Mouse (Mus musculus) kidney, embryonic 16.5 days (tissue): ENCODE results near the gene Pten. TPM values are rescaled to one million over a fixed set of nuclear protein-coding genes. Genes with fewer than 3 reads are reported as not detected.

Experiments used
- ATAC-seq: fragments of 200-750 bp; cut with Nextera tagmentation; 2 replicates; pipeline ENCODE4 v1.8.0; 2017; ENCODE audit warnings: moderate TSS enrichment; ENCODE audit not compliant: low FRiP score, low TSS enrichment
- H3K27ac ChIP-seq: fragments of 300-500 bp; sonication (generic); 2 replicates; pipeline ENCODE4 v1.5.1; 2014; ENCODE audit warnings: low read length
- H3K27me3 ChIP-seq: fragments of 300-500 bp; sonication (generic); 2 replicates; pipeline ENCODE4 v1.6.1; 2014; ENCODE audit warnings: low read length, control low read depth, mixed read lengths; ENCODE audit not compliant: insufficient read depth
- H3K36me3 ChIP-seq: fragments of 300-500 bp; sonication (generic); 2 replicates; pipeline ENCODE4 v1.6.1; 2014; ENCODE audit warnings: low read length, control low read depth, mixed read lengths; ENCODE audit not compliant: insufficient read depth
- H3K4me1 ChIP-seq: fragments of 300-500 bp; sonication (generic); 2 replicates; pipeline ENCODE4 v1.6.1; 2014; ENCODE audit warnings: low read length, control low read depth, mixed read lengths; ENCODE audit not compliant: insufficient read depth
- H3K4me2 ChIP-seq: fragments of 300-500 bp; sonication (generic); replicated peaks from 2 replicates; pipeline ENCODE4 v1.6.1; 2014; ENCODE audit warnings: low read depth, low read length
- H3K4me3 ChIP-seq: fragments of 300-500 bp; sonication (generic); 2 replicates; pipeline ENCODE4 v1.5.1; 2014; ENCODE audit warnings: mild to moderate bottlenecking, low read length
- H3K9ac ChIP-seq: fragments of 300-500 bp; sonication (generic); replicated peaks from 2 replicates; pipeline ENCODE4 v1.6.1; 2014; ENCODE audit warnings: low read length
- H3K9me3 ChIP-seq: fragments of 300-500 bp; sonication (generic); 2 replicates; pipeline ENCODE4 v1.6.1; 2016; ENCODE audit warnings: low read length, control low read depth
- WGBS: fragments of 180-500 bp; shearing (Covaris S2); extraction: QIAGEN DNeasy Blood & Tissue Kit; methylation state at CpG from one replicate; pipeline ENCODE4 v1.1.7; 2014; 5-methylcytosine and 5-hydroxymethylcytosine counted together
- polyA plus RNA-seq: library from polyadenylated mRNA; unstranded; fragments of >200 nt; fragmentation: Nextera tagmentation; extraction: Ambion mirVana; gene quantifications from 2 replicates; pipeline ENCODE4 v1.2.1, GENCODE M21; 2015

Pten gene
- polyA plus RNA-seq, result 6.5 and 7.8 TPM in 2 replicates

GRCm38 (mm10) chr19:32756900-32757725, at the start of gene Pten:
Pten (plus strand) TSS chr19:32757497.
- Histone ChIP-seq H3K36me3 (no peaks in the 10 kb centered on the region), H3K9ac (peak within 1 kb of the TSS; percentile 99), H3K27ac (peak within 1 kb of the TSS; percentile 100), H3K4me3 (peak within 1 kb of the TSS; percentile 99), H3K4me2 (peak within 1 kb of the TSS; percentile 85), H3K4me1 (peaks cover 28% of the 10 kb centered on the region), H3K9me3 (no peaks in the 10 kb centered on the region), H3K27me3 (no peaks in the 10 kb centered on the region)
- WGBS, result under 1% methylated on average over 62 of the region's 77 CpGs
- peak; percentile 92 for ATAC-seq

- Histone ChIP-seq H3K27me3 (no peaks in the 10 kb centered on the region), H3K9ac (no peak overlapping the region), H3K27ac (no peak overlapping the region), H3K36me3 (peaks cover 20% of the 10 kb centered on the region), H3K4me3 (no peak overlapping the region), H3K4me2 (no peak overlapping the region), H3K9me3 (no peaks in the 10 kb centered on the region), H3K4me1 (peaks cover 20% of the 10 kb centered on the region)
- no peak for ATAC-seq
- WGBS, result 97% methylated on average over 5 of the region's 5 CpGs
Observed at GRCm38 (mm10) chr19:32708996-32709395, 48.3 kb upstream of the Pten start.

GRCm38 (mm10) chr19:32710288-32710687, 47.0 kb upstream of the Pten start:
- ATAC-seq, result no peak
- H3K4me1 ChIP-seq, result peaks cover 20% of the 10 kb centered on the region
- H3K36me3 ChIP-seq, result peaks cover 10% of the 10 kb centered on the region; the same call in 1 of the 2 replicates
- no peak overlapping the region for H3K9ac ChIP-seq
- no peaks in the 10 kb centered on the region for H3K9me3 ChIP-seq
- H3K27ac ChIP-seq, result no peak overlapping the region
- 0 out of 2 replicates have a peak overlapping the region, but pooled peaks have one; percentile 84 for H3K4me2 ChIP-seq
- H3K4me3 ChIP-seq, result no peak overlapping the region
- H3K27me3 ChIP-seq, result no peaks in the 10 kb centered on the region
- 52% methylated on average over 3 of the region's 3 CpGs for WGBS

- Histone ChIP-seq H3K27me3 (no peaks in the 10 kb centered on the region), H3K9ac (peak overlapping the region; percentile 95), H3K9me3 (no peaks in the 10 kb centered on the region), H3K36me3 (no peaks in the 10 kb centered on the region), H3K4me1 (peaks cover 20% of the 10 kb centered on the region), H3K4me3 (peak overlapping the region; percentile 96), H3K27ac (peak overlapping the region; percentile 93), H3K4me2 (peak overlapping the region; percentile 84)
- ATAC-seq, result peak; percentile 95
- WGBS, result under 1% methylated on average over 61 of the region's 63 CpGs
Observed at GRCm38 (mm10) chr19:32711761-32712541, 45.3 kb upstream of the Pten start.

- no peaks in the 10 kb centered on the region for H3K36me3 ChIP-seq
- ATAC-seq, result peak; percentile 92
- under 1% methylated on average over 11 of the region's 11 CpGs for WGBS
- peaks cover 20% of the 10 kb centered on the region for H3K4me1 ChIP-seq
- no peaks in the 10 kb centered on the region for H3K9me3 ChIP-seq
- H3K4me3 ChIP-seq, result peak overlapping the region; percentile 96
- peak overlapping the region; percentile 93 for H3K27ac ChIP-seq
- H3K27me3 ChIP-seq, result no peaks in the 10 kb centered on the region
- H3K9ac ChIP-seq, result peak overlapping the region; percentile 95
- peak overlapping the region; percentile 84 for H3K4me2 ChIP-seq
Observed at GRCm38 (mm10) chr19:32712588-32713042, 44.7 kb upstream of the Pten start.

- 73% methylated on average over 3 of the region's 3 CpGs for WGBS
Observed at GRCm38 (mm10) chr19:32713471-32713870, 43.8 kb upstream of the Pten start.

GRCm38 (mm10) chr19:32715201-32715600, 42.1 kb upstream of the Pten start:
- WGBS, result 4% methylated on average over 3 of the region's 3 CpGs
- no peak for ATAC-seq
- Histone ChIP-seq H3K4me2 (no peak overlapping the region), H3K27ac (no peak overlapping the region), H3K4me1 (peaks cover 20% of the 10 kb centered on the region), H3K36me3 (no peaks in the 10 kb centered on the region), H3K9ac (no peak overlapping the region), H3K27me3 (no peaks in the 10 kb centered on the region), H3K9me3 (peaks cover 4% of the 10 kb centered on the region; the same call in 1 of the 2 replicates), H3K4me3 (no peak overlapping the region)

More at GRCm38 (mm10) chr19:32713471-32713870, 43.8 kb upstream of the Pten start:
- Histone ChIP-seq H3K4me1 (peaks cover 20% of the 10 kb centered on the region), H3K9me3 (no peaks in the 10 kb centered on the region), H3K27me3 (no peaks in the 10 kb centered on the region), H3K36me3 (no peaks in the 10 kb centered on the region), H3K4me3 (no peak overlapping the region), H3K27ac (no peak overlapping the region; the same call in 1 of the 2 replicates), H3K4me2 (no peak overlapping the region; the same call in 1 of the 2 replicates), H3K9ac (no peak overlapping the region)
- no peak for ATAC-seq

GRCm38 (mm10) chr19:32715681-32716080, 41.6 kb upstream of the Pten start:
- no peak overlapping the region for H3K9ac ChIP-seq
- H3K9me3 ChIP-seq, result peaks cover 4% of the 10 kb centered on the region; the same call in 1 of the 2 replicates
- ATAC-seq, result no peak

GRCm38 (mm10) chr19:32717590-32717989, 39.7 kb upstream of the Pten start:
- peaks cover 8% of the 10 kb centered on the region; the same call in 1 of the 2 replicates for H3K4me1 ChIP-seq
- no peak overlapping the region for H3K4me2 ChIP-seq
- H3K36me3 ChIP-seq, result no peaks in the 10 kb centered on the region
- H3K4me3 ChIP-seq, result no peak overlapping the region
- H3K9ac ChIP-seq, result no peak overlapping the region
- WGBS, result 53% methylated on average over 3 of the region's 3 CpGs
- ATAC-seq, result no peak
- peaks cover 4% of the 10 kb centered on the region; the same call in 1 of the 2 replicates for H3K9me3 ChIP-seq
- H3K27me3 ChIP-seq, result no peaks in the 10 kb centered on the region
- no peak overlapping the region for H3K27ac ChIP-seq

More at GRCm38 (mm10) chr19:32715681-32716080, 41.6 kb upstream of the Pten start:
- Histone ChIP-seq H3K4me1 (peaks cover 17% of the 10 kb centered on the region), H3K27ac (no peak overlapping the region), H3K4me3 (no peak overlapping the region), H3K27me3 (no peaks in the 10 kb centered on the region), H3K4me2 (no peak overlapping the region), H3K36me3 (no peaks in the 10 kb centered on the region)
